Mouse (Mus musculus): ENCODE measurements around the gene Tnfsf11. TPM values are rescaled to one million over a fixed set of nuclear protein-coding genes. Genes with fewer than 3 reads are reported as not detected.

The Tnfsf11 gene
- total RNA-seq, 2 experiments from 2014 or later = not detected

Small RNA genes lying within 50 kb of the gene (microRNA-seq; reads per million reads assigned to microRNA genes)
- gene Gm23652 = not detected

Other genes with a start within 250 kb of the Tnfsf11 start
- gene Fam216b, start 219.0 kb downstream of the Tnfsf11 start, total RNA-seq (2021) = not detected
- 10 to 100 TPM; 43.4 to 51.8 TPM for gene Akap11, start 228.8 kb upstream of the Tnfsf11 start, total RNA-seq (2021)

Measured in gastrocnemius, postnatal 4 days (tissue).